ENCODE assay signal across 28 mouse cellular contexts in the genomic region with DNA sequence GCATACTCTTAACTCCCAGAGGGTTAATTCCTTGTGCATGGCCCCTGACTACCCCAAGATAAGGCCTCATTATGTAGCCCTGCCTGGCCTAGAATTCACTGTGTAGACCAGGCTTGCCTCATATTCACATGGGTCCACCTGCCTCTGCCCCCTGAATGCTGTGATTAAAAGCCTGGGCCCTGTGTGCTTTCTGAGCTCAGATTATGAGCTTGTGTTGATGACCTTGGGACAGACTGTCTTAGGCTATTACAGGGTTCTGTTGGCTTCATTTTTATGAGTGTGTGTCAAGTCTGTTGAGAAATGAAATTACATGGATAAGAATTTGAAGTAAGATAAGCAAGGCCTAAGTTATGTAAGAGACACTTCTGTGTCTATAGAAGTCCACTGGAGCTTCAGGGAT.
"Had no signal": no experiment of that assay in that cellular context is flagged by ENCODE, and none has a peak within 500 bp of the region (broad histone marks: within the 10 kb centered on the region; RNA-seq: fewer than 3 reads in every experiment).

No protein-coding gene starts in this region.

- H3K9ac ChIP-seq: embryonic facial prominence, embryonic 12.5 days; embryonic facial prominence, embryonic 13.5 days; embryonic facial prominence, embryonic 15.5 days; forebrain, embryonic 12.5 days; forebrain, embryonic 13.5 days; forebrain, embryonic 15.5 days; forebrain, postnatal 0 days had no signal

- H3K36me3 ChIP-seq: embryonic facial prominence, embryonic 10.5 days; embryonic facial prominence, embryonic 12.5 days; embryonic facial prominence, embryonic 13.5 days; embryonic facial prominence, embryonic 15.5 days; forebrain, embryonic 10.5 days; forebrain, embryonic 12.5 days; forebrain, embryonic 15.5 days had no signal

- H3K9me3 ChIP-seq: embryonic facial prominence, embryonic 12.5 days; embryonic facial prominence, embryonic 13.5 days; embryonic facial prominence, embryonic 15.5 days; forebrain, embryonic 10.5 days; forebrain, embryonic 12.5 days; forebrain, embryonic 13.5 days; forebrain, embryonic 15.5 days had no signal

- H3K4me2 ChIP-seq: embryonic facial prominence, embryonic 12.5 days; embryonic facial prominence, embryonic 13.5 days; embryonic facial prominence, embryonic 15.5 days; forebrain, embryonic 12.5 days; forebrain, embryonic 13.5 days; forebrain, embryonic 15.5 days had no signal

- H3K27ac ChIP-seq: embryonic facial prominence, embryonic 10.5 days; embryonic facial prominence, embryonic 12.5 days; embryonic facial prominence, embryonic 13.5 days; embryonic facial prominence, embryonic 15.5 days; forebrain, embryonic 10.5 days; forebrain, embryonic 12.5 days; forebrain, embryonic 13.5 days; forebrain, embryonic 15.5 days; gastrocnemius, adult 2 months had no signal

- H3K4me1 ChIP-seq: embryonic facial prominence, embryonic 10.5 days; embryonic facial prominence, embryonic 12.5 days; embryonic facial prominence, embryonic 13.5 days; forebrain, embryonic 10.5 days; forebrain, embryonic 12.5 days; forebrain, embryonic 13.5 days; forebrain, embryonic 15.5 days had no signal

- ATAC-seq: forebrain, embryonic 13.5 days; forebrain, embryonic 14.5 days; forebrain, embryonic 15.5 days; forebrain, embryonic 16.5 days; forebrain, postnatal 0 days had no signal

- DNase-seq: cerebellum, adult 2 months; cerebellum, adult 8-10 months; cerebellum, adult 9-10 months; cerebellum, adult 9-11 months; cerebellum, postnatal 10 days; cerebellum, postnatal 14 days; cerebellum, postnatal 25 days; cerebellum, postnatal 36 days; embryo, embryonic 11 days; forebrain, postnatal 0 days; gastrocnemius, adult 2 months; gastrocnemius, postnatal 10 days; gastrocnemius, postnatal 14 days; gastrocnemius, postnatal 25 days; gastrocnemius, postnatal 36 days; heart, adult 11 months; heart, adult 18-20 months had no signal

- H3K4me3 ChIP-seq: embryonic facial prominence, embryonic 10.5 days; embryonic facial prominence, embryonic 12.5 days; embryonic facial prominence, embryonic 13.5 days; embryonic facial prominence, embryonic 15.5 days; erythroblast, embryonic 14.5 days; forebrain, embryonic 10.5 days; forebrain, embryonic 12.5 days; forebrain, embryonic 13.5 days; forebrain, embryonic 15.5 days; gastrocnemius, adult 2 months had no signal

- H3K27me3 ChIP-seq: embryonic facial prominence, embryonic 12.5 days; embryonic facial prominence, embryonic 13.5 days; embryonic facial prominence, embryonic 15.5 days; forebrain, embryonic 12.5 days; forebrain, embryonic 13.5 days; forebrain, embryonic 15.5 days had no signal
